Mouse (Mus musculus) embryonic facial prominence, embryonic 11.5 days (tissue): ENCODE results near the gene Ripor1. TPM values are rescaled to one million over a fixed set of nuclear protein-coding genes. Genes with fewer than 3 reads are reported as not detected.

Experiments used
- ATAC-seq: fragments of 200-750 bp; cut with Nextera tagmentation; replicated peaks from 2 replicates; pipeline ENCODE4 v1.8.0; 2017; ENCODE audit warnings: low read depth; ENCODE audit not compliant: insufficient number of reproducible peaks, low FRiP score, low TSS enrichment
- DNase-seq: peaks from one replicate; pipeline ENCODE4 v3.0.0-alpha.2; 2015; ENCODE audit warnings: low spot score
- H3K27ac ChIP-seq: fragments of 300-500 bp; sonication (generic); replicated peaks from 2 replicates; pipeline ENCODE4 v1.5.1; 2014; ENCODE audit warnings: mild to moderate bottlenecking, low read depth, low read length, control low read depth
- H3K27me3 ChIP-seq: fragments of 300-500 bp; sonication (generic); 2 replicates; pipeline ENCODE4 v1.6.1; 2014; ENCODE audit warnings: mild to moderate bottlenecking, low read length, moderate library complexity, mixed read lengths; ENCODE audit not compliant: control insufficient read depth, insufficient read depth
- H3K36me3 ChIP-seq: fragments of 300-500 bp; sonication (generic); replicated peaks from 2 replicates; pipeline ENCODE4 v1.6.1; 2014; ENCODE audit warnings: low read depth, mild to moderate bottlenecking, low read length, moderate library complexity, mixed read lengths; ENCODE audit not compliant: control insufficient read depth, insufficient read depth
- H3K4me1 ChIP-seq: fragments of 300-500 bp; sonication (generic); 2 replicates; pipeline ENCODE4 v1.6.1; 2014; ENCODE audit warnings: low read length, mixed read lengths; ENCODE audit not compliant: control insufficient read depth, insufficient read depth
- H3K4me2 ChIP-seq: fragments of 300-500 bp; sonication (generic); 2 replicates; pipeline ENCODE4 v1.6.1; 2014; ENCODE audit warnings: low read depth, mild to moderate bottlenecking, control low read depth, low read length, moderate library complexity
- H3K4me3 ChIP-seq: fragments of 300-500 bp; sonication (generic); 2 replicates; pipeline ENCODE4 v1.5.1; 2014; ENCODE audit warnings: low read depth, low read length, control low read depth
- H3K9ac ChIP-seq: fragments of 300-500 bp; sonication (generic); replicated peaks from 2 replicates; pipeline ENCODE4 v1.6.1; 2014; ENCODE audit warnings: mild to moderate bottlenecking, control low read depth, low read length
- H3K9me3 ChIP-seq: fragments of 300-500 bp; sonication (generic); replicated peaks from 2 replicates; pipeline ENCODE4 v1.6.1; 2016; ENCODE audit warnings: mild to moderate bottlenecking, low read length, inconsistent platforms, mixed read lengths; ENCODE audit not compliant: control insufficient read depth
- WGBS: fragments of 180-500 bp; shearing (Covaris S2); extraction: QIAGEN DNeasy Blood & Tissue Kit; methylation state at CpG from one replicate; pipeline ENCODE4 v1.1.7; 2014; 5-methylcytosine and 5-hydroxymethylcytosine counted together
- polyA plus RNA-seq: library from polyadenylated mRNA; unstranded; fragments of >200 nt; fragmentation: Nextera tagmentation; extraction: Ambion mirVana; gene quantifications from 2 replicates; pipeline ENCODE4 v1.2.1, GENCODE M21; 2014

Gene Ripor1
- polyA plus RNA-seq, 1 experiment from 2014 or later = 7.3 TPM

DNA sequence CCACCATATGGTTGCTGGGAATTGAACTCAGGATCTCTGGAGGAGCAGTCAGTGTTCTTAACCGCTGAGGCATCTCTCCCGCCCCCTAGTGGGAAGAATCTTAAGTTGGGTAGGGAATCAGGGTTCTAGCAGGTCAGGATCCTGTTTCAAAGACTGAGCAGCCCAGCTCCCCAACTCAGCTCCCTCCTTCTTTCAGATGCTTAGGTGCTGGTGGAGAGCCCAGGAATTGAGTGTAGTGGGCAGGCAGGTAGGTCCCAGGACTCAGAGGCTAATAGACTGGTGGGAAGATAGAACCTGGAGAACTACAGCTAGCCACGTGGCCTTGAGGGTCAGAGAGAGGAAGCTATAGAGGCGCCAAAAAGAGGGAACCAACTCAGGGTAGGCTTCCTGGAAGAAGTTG, 2.6 kb downstream of the Ripor1 start:
- DNase-seq = peak; percentile 70
- H3K4me2 ChIP-seq = no peak overlapping the region
- no peak for ATAC-seq

GRCm38 (mm10) chr8:105609355-105609754, 4.3 kb downstream of the Ripor1 start:
- 69% methylated on average over 2 of the region's 2 CpGs for WGBS

More for the DNA sequence above, 2.6 kb downstream of the Ripor1 start:
- H3K9ac ChIP-seq = no peak overlapping the region
- no peaks in the 10 kb centered on the region for H3K9me3 ChIP-seq
- peaks cover 7% of the 10 kb centered on the region; the same call in 1 of the 2 replicates for H3K4me1 ChIP-seq
- WGBS = 28% methylated on average over 4 of the region's 4 CpGs
- no peaks in the 10 kb centered on the region; the same call in 1 of the 2 replicates for H3K27me3 ChIP-seq
- H3K27ac ChIP-seq = no peak overlapping the region
- H3K4me3 ChIP-seq = no peak overlapping the region
- no peaks in the 10 kb centered on the region for H3K36me3 ChIP-seq

GRCm38 (mm10) chr8:105609771-105610170, 4.7 kb downstream of the Ripor1 start:
- DNase-seq (no peak), ATAC-seq (no peak)
- H3K4me3 ChIP-seq = no peak overlapping the region
- H3K27me3 ChIP-seq = peaks cover 4% of the 10 kb centered on the region
- no peaks in the 10 kb centered on the region for H3K9me3 ChIP-seq
- H3K36me3 ChIP-seq = no peaks in the 10 kb centered on the region
- 84% methylated on average over 4 of the region's 4 CpGs for WGBS
- no peak overlapping the region for H3K4me2 ChIP-seq
- H3K9ac ChIP-seq = no peak overlapping the region
- H3K27ac ChIP-seq = no peak overlapping the region
- peaks cover 13% of the 10 kb centered on the region; the same call in 1 of the 2 replicates for H3K4me1 ChIP-seq

More at GRCm38 (mm10) chr8:105609355-105609754, 4.3 kb downstream of the Ripor1 start:
- Histone ChIP-seq H3K4me1 (peaks cover 13% of the 10 kb centered on the region; the same call in 1 of the 2 replicates), H3K9ac (no peak overlapping the region), H3K36me3 (no peaks in the 10 kb centered on the region), H3K27me3 (peaks cover 4% of the 10 kb centered on the region), H3K4me3 (no peak overlapping the region), H3K4me2 (no peak overlapping the region), H3K9me3 (no peaks in the 10 kb centered on the region), H3K27ac (no peak overlapping the region)
- ATAC-seq (no peak), DNase-seq (no peak)

GRCm38 (mm10) chr8:105611836-105612235, 6.8 kb downstream of the Ripor1 start:
- H3K27ac ChIP-seq = no peak overlapping the region
- no peak overlapping the region for H3K4me2 ChIP-seq
- peaks cover 4% of the 10 kb centered on the region for H3K27me3 ChIP-seq
- peaks cover 10% of the 10 kb centered on the region; the same call in 1 of the 2 replicates for H3K4me1 ChIP-seq
- no peak overlapping the region for H3K9ac ChIP-seq
- DNase-seq (no peak), ATAC-seq (no peak)
- no peaks in the 10 kb centered on the region; the same call in 1 of the 2 replicates for H3K36me3 ChIP-seq
- H3K9me3 ChIP-seq = no peaks in the 10 kb centered on the region
- no peak overlapping the region for H3K4me3 ChIP-seq
- WGBS = 85% methylated on average over 9 of the region's 9 CpGs

DNA sequence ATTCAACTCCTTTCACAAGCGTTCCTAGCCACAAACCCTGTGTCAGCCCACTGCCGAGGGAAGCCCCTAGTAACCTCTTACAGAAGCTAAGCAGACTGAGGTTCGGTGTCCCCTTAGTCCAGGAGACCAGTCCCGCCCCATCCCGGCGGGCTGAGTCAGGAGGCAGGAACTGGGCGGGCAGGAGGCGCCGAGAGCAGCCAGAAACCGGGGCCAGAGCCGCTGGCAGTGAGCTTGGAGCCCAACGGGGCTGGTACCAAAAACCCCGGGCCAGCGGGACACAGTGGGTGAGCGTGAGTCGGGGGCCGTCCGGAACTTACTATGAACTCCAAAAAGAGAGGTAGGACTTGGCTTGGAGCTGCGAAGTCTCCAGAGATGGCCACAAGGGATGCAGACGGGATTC, 8.0 kb downstream of the Ripor1 start:
- no peak for ATAC-seq
- Histone ChIP-seq H3K9me3 (no peaks in the 10 kb centered on the region), H3K4me1 (peaks cover 6% of the 10 kb centered on the region; the same call in 1 of the 2 replicates), H3K36me3 (no peaks in the 10 kb centered on the region; the same call in none of the 2 replicates), H3K4me3 (no peak overlapping the region), H3K4me2 (0 out of 2 replicates have a peak overlapping the region, but pooled peaks have one; percentile 21), H3K27ac (no peak overlapping the region), H3K9ac (peak overlapping the region; percentile 23; the same call in 1 of the 2 replicates), H3K27me3 (peaks cover 4% of the 10 kb centered on the region)
- no peak for DNase-seq
- 3% methylated on average over 20 of the region's 20 CpGs for WGBS

DNA sequence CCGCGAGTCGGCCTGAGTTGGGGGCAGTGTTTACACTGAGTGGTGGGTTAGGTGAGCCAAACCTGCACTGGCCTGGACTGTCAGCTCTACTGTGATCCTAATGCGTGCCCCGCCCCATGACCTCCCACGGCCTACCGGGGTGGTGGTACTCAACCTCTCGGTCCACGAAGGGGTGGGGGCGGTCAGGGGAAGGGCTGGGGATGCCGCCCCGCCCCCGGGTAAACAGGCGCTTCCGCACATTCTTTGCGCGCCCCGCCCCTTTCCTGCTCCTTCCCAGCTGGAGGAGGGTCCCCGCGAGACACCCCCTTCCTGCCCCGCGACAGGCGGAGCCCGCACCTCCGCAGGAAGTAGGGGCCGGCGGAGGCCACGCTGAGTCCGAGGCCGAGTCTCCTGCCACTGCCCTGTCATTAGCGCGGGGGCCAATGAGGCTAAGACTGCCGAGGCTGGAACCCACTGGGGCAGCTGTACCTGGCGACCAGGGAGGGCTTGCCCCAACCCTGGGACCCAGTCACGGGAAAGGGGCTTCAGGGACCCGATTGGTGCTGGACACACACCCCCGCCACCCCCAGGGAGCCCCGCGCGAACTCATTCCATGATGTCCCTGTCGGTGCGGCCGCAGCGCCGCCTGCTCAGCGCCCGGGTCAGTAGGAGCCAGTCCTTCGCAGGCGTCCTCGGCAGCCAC, 8.9 kb downstream of the Ripor1 start:
- H3K27me3 ChIP-seq = peaks cover 4% of the 10 kb centered on the region
- peak overlapping the region; percentile 48 for H3K4me3 ChIP-seq
- H3K4me1 ChIP-seq = peaks cover 6% of the 10 kb centered on the region; the same call in 1 of the 2 replicates
- ATAC-seq (peak; percentile 53), DNase-seq (peak; percentile 67)
- under 1% methylated on average over 48 of the region's 50 CpGs for WGBS
- H3K36me3 ChIP-seq = no peaks in the 10 kb centered on the region; the same call in none of the 2 replicates
- H3K4me2 ChIP-seq = peak overlapping the region; percentile 98
- peak overlapping the region; percentile 64 for H3K9ac ChIP-seq
- H3K9me3 ChIP-seq = no peaks in the 10 kb centered on the region
- no peak overlapping the region for H3K27ac ChIP-seq

GRCm38 (mm10) chr8:105615942-105616341, 10.9 kb downstream of the Ripor1 start:
- no peak for ATAC-seq
- peaks cover 4% of the 10 kb centered on the region for H3K27me3 ChIP-seq

More at GRCm38 (mm10) chr8:105615942-105616341, 10.9 kb downstream of the Ripor1 start:
- Histone ChIP-seq H3K4me2 (no peak overlapping the region), H3K36me3 (no peaks in the 10 kb centered on the region; the same call in none of the 2 replicates), H3K4me1 (peaks cover 6% of the 10 kb centered on the region; the same call in 1 of the 2 replicates), H3K27ac (no peak overlapping the region), H3K9me3 (no peaks in the 10 kb centered on the region), H3K4me3 (no peak overlapping the region), H3K9ac (no peak overlapping the region)
- WGBS = 93% methylated on average over 9 of the region's 9 CpGs
- DNase-seq = no peak
